Mouse (Mus musculus) adrenal gland, adult 2 months (tissue): ENCODE data around the gene Rpl35a. TPM values are rescaled to one million over a fixed set of nuclear protein-coding genes. Genes with fewer than 3 reads are reported as not detected.
"Not testable (repeated sequence)": the region's sequence is repeated elsewhere in the genome, so short reads cannot be mapped to it uniquely, and the experiment has no call there.

ENCODE experiments used
- DNase-seq: peaks from one replicate; pipeline ENCODE4 v3.0.0; 2021
- long read RNA-seq: library from polyadenylated mRNA; stranded (forward); transcript quantifications from one replicate; pipeline ENCODE4 v2.0.0, GENCODE M21; 2021
- polyA plus RNA-seq: library from polyadenylated mRNA; depleted of rRNA; stranded (reverse); fragments of >200 nt; gene quantifications from 2 replicates; pipeline ENCODE4 v1.2.3, GENCODE M21; 2012; rRNA removed
- total RNA-seq, 2 experiments: library from RNA; stranded (reverse); gene quantifications; 2 replicates each; pipeline ENCODE4 v1.2.3; 2021

Rpl35a gene
- total RNA-seq (100 to 1,000 TPM; 378 to 722 TPM), polyA plus RNA-seq (23.8 and 26.0 TPM in 2 replicates)
- long read RNA-seq, transcript Rpl35a-201 (5 exons, 491 nt): minor isoform, 8 of 107 reads
- long read RNA-seq, transcript Rpl35a-204 (5 exons, 500 nt): minor isoform, 11 of 107 reads
- long read RNA-seq, transcript Rpl35a-202 (4 exons, 518 nt): minor isoform, 10 of 107 reads
- long read RNA-seq, transcript Rpl35a-205 (5 exons, 510 nt): major isoform, 69 of 107 reads
- long read RNA-seq, partial matches to known transcripts: 1 of 107 reads
- long read RNA-seq, other reads (novel, unspliced or antisense): 1 of 107 reads

DNA sequence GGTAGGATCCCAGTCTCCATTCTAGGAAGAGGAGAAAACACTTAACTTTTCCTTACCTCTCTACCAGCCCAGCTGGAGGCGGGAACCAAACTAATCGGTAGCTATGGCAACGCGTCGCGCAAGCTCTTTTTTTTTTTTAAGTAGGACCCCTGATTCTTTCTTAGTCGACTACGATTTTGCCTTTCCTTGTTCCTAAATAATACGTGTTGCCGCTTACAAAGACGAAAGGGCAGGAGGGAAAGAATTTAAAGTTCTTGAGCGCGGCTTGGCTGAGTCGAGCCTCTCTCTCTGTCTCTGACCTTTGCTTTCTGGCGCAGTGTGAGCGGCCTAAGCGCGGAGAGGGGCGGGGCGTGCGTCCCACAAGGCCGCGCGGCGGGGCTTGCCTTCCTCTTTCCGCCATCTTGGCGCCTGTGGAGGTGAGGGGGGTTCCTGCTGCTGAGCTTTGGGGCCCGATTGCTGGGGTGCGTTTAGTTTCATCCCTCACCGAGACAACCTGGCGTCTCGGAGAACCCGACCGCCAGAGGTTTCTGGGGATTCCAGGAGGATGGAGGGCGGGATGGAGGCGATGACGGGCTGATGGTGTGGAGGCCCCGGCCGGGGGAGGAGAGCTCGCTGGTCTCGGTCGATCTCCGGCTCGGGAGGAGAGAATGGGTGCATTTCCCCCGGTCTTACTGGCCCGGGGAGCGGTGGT is at the start of gene Rpl35a, which contains the start of gene Iqcg:
Rpl35a (plus strand) TSS at position 359 of the 691 bp plus-strand sequence.
Iqcg (minus strand) TSS at position 124 of the 691 bp plus-strand sequence.
- peak; percentile 92 for DNase-seq

DNA sequence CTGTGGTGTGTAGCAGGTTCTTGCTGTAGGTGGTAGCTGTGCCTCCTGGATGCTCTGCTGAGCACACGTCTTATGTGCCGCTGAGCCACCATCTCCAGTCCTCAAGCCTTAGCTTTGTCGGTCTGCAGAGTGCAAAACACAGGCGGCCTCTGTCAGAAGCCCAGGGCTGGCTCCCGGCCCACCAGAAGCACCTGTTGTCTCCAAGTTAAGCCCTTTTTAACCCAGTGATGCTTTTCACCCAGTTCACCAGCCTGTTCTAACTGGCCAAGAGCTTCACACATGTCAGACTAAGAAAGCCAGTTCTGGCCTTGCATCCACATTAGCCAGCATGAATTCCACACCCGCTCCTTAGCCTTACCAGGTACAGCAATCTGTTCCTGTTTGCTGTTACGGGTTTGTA is 49.4 kb upstream of the Rpl35a start:
- DNase-seq: no peak

- DNase-seq: no peak
Measured at GRCm38 (mm10) chr16:33007436-33007835, 48.8 kb upstream of the Rpl35a start.

DNA sequence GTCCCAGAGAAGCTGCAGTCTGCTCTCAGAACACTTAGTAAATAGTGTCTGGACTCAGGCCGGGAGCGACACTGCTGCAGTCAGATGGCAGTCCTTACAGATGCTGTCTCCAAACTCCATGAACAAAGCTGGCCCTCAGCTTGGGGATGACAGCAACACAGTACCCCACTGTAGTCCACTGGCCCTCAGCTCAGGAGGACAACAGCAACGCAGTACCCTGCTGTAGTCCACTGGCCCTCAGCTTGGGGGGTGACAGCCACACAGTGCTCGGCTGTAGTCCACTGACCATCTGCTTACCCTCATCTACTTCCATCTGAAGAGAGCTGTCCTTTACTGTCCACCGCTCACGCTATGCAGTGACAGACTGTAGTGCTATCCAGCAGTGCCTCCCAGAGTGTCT is 46.1 kb upstream of the Rpl35a start:
- no peak for DNase-seq

DNA sequence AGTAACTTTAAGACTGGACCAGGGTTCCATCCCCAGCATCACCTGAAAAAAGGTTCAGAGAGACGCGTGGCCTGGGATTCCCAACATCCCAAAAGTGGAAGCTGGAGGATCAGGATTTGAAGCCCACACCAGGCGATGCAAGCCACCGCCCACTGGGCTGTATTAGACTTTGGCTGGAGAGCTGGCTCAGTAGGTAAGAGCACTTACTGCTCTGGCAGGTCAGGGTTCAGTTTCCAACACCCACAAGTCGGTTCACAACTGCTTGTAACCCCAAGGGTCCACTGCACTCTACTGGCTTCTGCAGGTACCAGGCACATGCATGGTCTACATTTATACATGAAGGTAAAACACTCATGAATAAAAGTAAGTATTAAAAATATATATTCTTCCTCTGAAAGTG is 42.5 kb upstream of the Rpl35a start:
- DNase-seq: no peak

DNA sequence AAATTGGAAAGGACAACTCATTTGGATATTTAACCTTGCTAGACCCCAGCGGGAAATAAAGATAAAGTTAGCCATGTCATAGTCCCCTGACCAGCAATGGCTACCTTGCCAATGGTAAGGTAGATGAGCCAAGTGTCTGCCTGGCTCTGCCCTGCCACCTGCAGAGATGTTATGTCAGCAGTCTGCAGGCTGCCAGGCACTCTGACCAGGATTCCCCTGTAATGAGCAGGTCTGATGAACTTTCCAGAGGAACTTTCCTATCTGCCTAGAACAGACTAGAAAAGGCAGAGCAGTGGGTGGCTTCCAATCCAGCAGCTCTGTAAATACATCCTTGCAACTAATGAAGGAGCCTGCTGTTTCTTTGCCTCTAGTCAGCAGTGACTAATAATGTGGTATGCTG is 41.3 kb upstream of the Rpl35a start:
- DNase-seq: no peak

GRCm38 (mm10) chr16:33015396-33015907 is 40.8 kb upstream of the Rpl35a start:
- no peak for DNase-seq

DNA sequence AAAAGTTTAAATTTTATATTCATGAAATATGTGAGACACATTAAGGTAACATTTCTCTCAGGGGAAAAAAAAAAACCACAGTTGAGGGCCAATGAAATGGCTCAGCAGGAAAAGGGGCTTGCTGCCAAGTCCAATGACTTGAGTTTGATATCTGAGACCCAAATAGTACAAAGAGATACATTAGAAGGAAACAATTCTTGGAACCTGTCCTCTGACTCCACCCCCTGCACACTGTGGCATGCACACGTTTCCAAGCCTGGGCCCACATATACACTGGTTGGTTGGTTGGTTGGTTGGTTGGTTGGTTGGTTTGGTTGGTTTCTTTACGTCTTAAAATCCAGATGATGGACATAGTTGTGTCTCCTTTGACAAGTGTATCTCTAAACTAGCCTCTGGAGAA is 40.3 kb upstream of the Rpl35a start:
- DNase-seq: no peak

- DNase-seq: no peak
Measured at GRCm38 (mm10) chr16:33017677-33018349, 38.4 kb upstream of the Rpl35a start.

DNA sequence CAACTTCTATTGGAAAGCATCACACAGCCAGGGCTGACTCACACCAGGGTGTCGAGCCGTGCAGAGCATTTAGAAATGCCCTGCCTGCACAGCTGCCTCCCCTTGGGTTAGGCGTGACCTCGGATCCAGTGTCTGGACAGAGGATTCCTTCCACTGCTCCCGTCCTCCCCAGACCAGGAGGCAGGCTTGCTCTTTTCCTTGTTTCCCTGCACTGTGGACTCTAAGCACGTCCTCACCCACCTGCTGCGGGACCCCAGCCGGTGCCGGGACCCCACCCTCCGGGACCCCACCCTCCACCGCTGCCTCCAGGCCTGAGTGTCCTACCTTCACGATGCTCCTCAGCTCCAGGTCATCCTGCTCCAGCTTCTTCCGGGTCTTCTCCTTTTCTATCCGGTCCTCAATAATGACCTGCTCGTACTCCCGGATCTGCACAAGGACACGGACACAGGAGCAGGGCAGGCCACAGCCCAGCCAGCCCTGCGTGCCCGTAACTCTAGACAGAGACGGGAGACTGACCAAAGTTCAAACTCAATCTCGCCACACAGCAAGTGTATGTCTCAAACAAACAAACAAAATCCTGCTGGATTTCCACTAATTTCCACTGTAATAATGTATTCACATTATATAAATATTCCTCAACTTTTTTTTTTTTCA is 37.0 kb upstream of the Rpl35a start:
- peak; percentile 66 for DNase-seq

DNA sequence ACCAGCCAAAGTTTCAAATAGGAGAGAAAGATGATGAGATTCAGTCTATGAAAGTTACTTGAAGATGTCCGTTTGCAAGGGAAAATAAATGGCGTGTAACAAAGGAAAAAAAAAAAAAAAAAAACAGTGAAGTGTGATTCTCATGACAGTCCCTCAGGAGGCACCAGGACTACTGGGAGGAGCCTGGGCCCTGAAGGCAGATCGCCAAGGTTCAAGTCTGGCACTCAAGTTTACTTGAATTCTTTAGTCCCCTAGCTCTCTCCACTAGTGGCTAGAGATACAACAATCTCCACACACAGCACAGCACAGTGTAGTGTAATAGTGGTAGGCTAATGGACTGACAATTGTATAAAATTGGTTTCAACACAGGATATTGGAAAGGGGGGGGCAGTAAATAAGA is 34.9 kb upstream of the Rpl35a start:
- no peak for DNase-seq

GRCm38 (mm10) chr16:33023750-33024149 is 32.5 kb upstream of the Rpl35a start:
- DNase-seq: peak; percentile 87

DNA sequence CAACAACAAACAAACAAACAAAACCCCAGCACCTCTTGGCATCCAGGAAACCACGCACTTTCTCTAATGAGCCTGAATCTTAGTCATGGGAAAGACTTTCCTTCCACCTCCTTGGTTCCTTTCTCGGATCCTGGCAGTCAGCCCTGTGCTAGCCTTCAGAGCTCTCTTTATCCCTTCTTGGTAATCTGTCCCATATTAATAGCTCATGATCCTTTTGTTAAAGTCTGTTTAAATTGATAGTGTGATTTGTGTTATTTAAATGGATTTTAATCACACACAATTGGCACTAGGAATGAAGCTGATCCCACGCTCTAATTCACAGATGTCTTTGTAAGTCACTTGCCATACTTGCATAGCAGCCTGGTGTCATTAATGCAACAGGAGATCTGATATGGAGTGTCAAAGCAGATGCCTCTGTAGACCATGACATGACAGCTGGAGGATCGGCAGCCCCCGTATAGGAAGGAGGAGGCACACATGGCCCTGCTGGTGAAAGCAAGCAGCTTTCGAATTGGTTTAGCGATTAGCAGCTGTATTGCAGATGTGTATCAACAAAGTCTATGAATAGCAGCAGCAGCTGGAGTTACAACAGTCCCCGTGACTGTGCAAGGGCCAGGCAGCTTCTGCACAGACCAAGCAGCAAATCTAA is 31.7 kb upstream of the Rpl35a start:
- no peak for DNase-seq

DNA sequence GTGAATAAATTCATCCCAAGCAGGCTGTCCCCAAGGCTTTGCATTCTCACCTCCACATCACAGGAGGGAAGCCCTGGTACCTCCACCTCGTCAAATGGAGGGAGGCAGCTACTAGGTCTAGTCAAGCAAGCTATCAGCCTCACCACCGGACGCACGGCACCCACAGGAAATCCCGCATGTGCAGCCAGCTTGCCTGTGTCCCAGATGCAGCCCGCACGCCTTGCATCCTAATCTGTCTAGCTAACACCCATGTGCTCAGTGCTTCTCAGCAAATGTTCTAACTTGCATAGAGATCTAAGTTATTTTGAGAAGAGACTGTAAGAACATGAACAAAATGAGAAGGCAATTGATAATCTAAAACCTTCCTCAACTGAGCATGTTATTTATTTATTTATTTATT is 29.9 kb upstream of the Rpl35a start:
- DNase-seq: no peak

DNA sequence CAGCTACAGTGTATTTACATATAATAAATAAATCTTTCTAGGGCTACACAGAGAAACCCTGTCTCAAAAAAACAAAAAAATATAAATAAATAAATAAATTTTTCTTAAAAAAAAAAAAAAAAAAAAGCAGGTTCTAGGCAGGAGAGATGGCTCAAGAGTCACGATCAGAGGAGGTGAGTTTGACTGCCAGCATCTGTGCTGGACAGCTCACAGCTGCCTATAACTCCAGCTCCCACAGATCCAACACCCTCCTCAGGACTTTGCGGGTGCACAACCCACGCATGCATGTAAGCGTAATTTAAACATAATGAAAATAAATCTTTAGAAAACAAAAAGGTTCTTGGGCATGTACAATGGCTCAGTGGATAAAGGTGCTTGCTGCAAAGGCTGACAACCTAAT is 20.2 kb upstream of the Rpl35a start:
- DNase-seq: no peak

DNA sequence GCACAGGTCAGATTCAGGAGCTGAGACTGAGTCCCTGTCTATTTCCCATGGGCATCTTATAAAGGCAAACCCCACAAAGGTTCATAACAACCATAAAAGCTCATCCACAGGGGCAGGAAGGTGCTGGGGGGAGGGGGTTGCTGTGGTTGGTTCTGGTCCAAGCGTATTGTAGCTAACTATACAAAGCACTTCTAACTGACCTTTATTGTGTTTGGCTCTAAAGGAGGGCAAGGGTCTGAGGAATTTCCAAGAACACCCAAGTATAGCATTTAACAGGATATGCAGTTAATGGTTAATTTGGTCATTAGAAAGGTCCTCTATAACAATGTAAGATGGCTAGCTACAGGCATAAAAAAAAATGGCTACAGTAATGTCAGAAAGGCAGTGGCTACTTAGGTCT is 13.6 kb upstream of the Rpl35a start:
- DNase-seq: no peak

- DNase-seq: no peak
Measured at GRCm38 (mm10) chr16:33043268-33043667, 13.0 kb upstream of the Rpl35a start.

- DNase-seq: no peak
Measured at GRCm38 (mm10) chr16:33048004-33048403, 8.2 kb upstream of the Rpl35a start.

- DNase-seq: no peak
Measured at GRCm38 (mm10) chr16:33048686-33049085, 7.6 kb upstream of the Rpl35a start.

- DNase-seq: no peak
Measured at GRCm38 (mm10) chr16:33049809-33050208, 6.4 kb upstream of the Rpl35a start.

DNA sequence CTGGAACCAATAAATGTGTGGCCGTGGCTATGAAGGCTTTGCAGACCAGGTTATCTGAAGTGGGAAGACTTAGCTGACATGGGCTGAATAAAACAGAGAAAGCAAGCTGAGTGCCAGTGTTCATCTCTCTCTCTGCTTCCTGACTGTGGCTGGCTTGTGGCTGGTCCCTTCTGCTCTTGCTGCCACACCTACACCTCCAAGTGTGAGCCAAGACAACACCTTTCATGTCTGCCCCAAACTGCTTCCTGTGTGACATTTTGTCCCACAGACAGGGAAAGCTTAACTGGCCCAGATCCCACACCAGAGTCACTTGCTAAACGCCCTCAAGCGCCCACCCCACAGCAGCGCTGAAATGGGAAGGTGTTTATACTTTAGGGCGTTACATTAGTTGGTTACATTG is 3.1 kb upstream of the Rpl35a start:
- DNase-seq: no peak

- not testable (repeated sequence) for DNase-seq
Measured at GRCm38 (mm10) chr16:33054927-33055326, 1.3 kb upstream of the Rpl35a start.
